8 mouse cellular contexts compared by ENCODE assay signal in genomic region chr19:46937173-46937572, GRCm38 (mm10).
DNase-seq lines count a peak whose midpoint lies in the region; ATAC-seq and TF ChIP-seq lines count a peak whose summit lies in the region.

No protein-coding gene starts in this region.

- H3K4me1 ChIP-seq in hindbrain, embryonic 13.5 days (replicated peaks), result peaks cover 9% of the 10 kb centered on the region
- H3K4me1 ChIP-seq in hindbrain, embryonic 11.5 days (replicated peaks; ENCODE audit: control insufficient read depth, insufficient read depth, low read length), result no peaks in the 10 kb centered on the region
- H3K4me1 ChIP-seq in forebrain, embryonic 12.5 days, result peaks cover 12% of the 10 kb centered on the region
- H3K4me1 ChIP-seq in limb, embryonic 15.5 days, result peaks cover 7% of the 10 kb centered on the region

- H3K4me2 ChIP-seq in hindbrain, embryonic 13.5 days, result no peak overlapping the region
- no peak overlapping the region for H3K4me2 ChIP-seq in hindbrain, embryonic 11.5 days (replicated peaks; ENCODE audit: low read depth, low read length)
- H3K4me2 ChIP-seq in forebrain, embryonic 12.5 days, result no peak overlapping the region
- no peak overlapping the region for H3K4me2 ChIP-seq in limb, embryonic 15.5 days

- no peak overlapping the region for H3K9ac ChIP-seq in hindbrain, embryonic 13.5 days
- H3K9ac ChIP-seq in hindbrain, embryonic 11.5 days (ENCODE audit: low read depth, low read length), result no peak overlapping the region
- no peak overlapping the region for H3K9ac ChIP-seq in forebrain, embryonic 12.5 days
- H3K9ac ChIP-seq in limb, embryonic 15.5 days, result no peak overlapping the region

- no peak overlapping the region for H3K4me3 ChIP-seq in hindbrain, embryonic 13.5 days
- no peak overlapping the region for H3K4me3 ChIP-seq in hindbrain, embryonic 11.5 days (ENCODE audit: low read depth, low read length)
- no peak overlapping the region for H3K4me3 ChIP-seq in forebrain, embryonic 12.5 days (replicated peaks)
- no peak overlapping the region for H3K4me3 ChIP-seq in limb, embryonic 15.5 days

- no peak for TF ChIP-seq CTCF in brain, embryonic 14.5 days (IDR thresholded peaks at IDR 0.05; ENCODE audit: borderline replicate concordance, extremely low read depth, insufficient read depth, insufficient read length)

- no peak for DNase-seq in hindbrain, embryonic 11.5 days (ENCODE audit: low spot score)
- DNase-seq in brain, embryonic 14.5 days (ENCODE audit: low read depth), result peak; percentile 42
- DNase-seq in cerebellum, postnatal 10 days, result no peak
- DNase-seq in cerebellum, adult 11 months, result no peak
- DNase-seq in adrenal gland, adult 2 months, result no peak

- H3K36me3 ChIP-seq in hindbrain, embryonic 13.5 days, result 0 out of 2 replicates have a peak, but pooled peaks cover 5% of the 10 kb centered on the region
- H3K36me3 ChIP-seq in hindbrain, embryonic 11.5 days (ENCODE audit: control insufficient read depth, insufficient read depth, low read length), result no peaks in the 10 kb centered on the region
- 0 out of 2 replicates have a peak, but pooled peaks cover 3% of the 10 kb centered on the region for H3K36me3 ChIP-seq in forebrain, embryonic 12.5 days (replicated peaks)
- 0 out of 2 replicates have a peak, but pooled peaks cover 6% of the 10 kb centered on the region for H3K36me3 ChIP-seq in limb, embryonic 15.5 days

- no peak for TF ChIP-seq POLR2A in brain, embryonic 14.5 days (IDR thresholded peaks at IDR 0.05; ENCODE audit: borderline replicate concordance, extremely low read depth, insufficient read depth, insufficient read length, poor library complexity, severe bottlenecking)

- no peaks in the 10 kb centered on the region for H3K27me3 ChIP-seq in hindbrain, embryonic 13.5 days
- no peaks in the 10 kb centered on the region for H3K27me3 ChIP-seq in hindbrain, embryonic 11.5 days (ENCODE audit: control insufficient read depth, insufficient read depth, low read length)
- no peaks in the 10 kb centered on the region for H3K27me3 ChIP-seq in forebrain, embryonic 12.5 days
- no peaks in the 10 kb centered on the region for H3K27me3 ChIP-seq in limb, embryonic 15.5 days

- WGBS in hindbrain, embryonic 13.5 days, result 57% methylated on average over 6 of the region's 6 CpGs
- 56% methylated on average over 6 of the region's 6 CpGs for WGBS in hindbrain, embryonic 11.5 days
- 38% methylated on average over 6 of the region's 6 CpGs for WGBS in forebrain, embryonic 12.5 days
- WGBS in limb, embryonic 15.5 days, result 53% methylated on average over 6 of the region's 6 CpGs

- ATAC-seq in hindbrain, embryonic 13.5 days (ENCODE audit: low FRiP score), result no peak
- no peak for ATAC-seq in hindbrain, embryonic 11.5 days (ENCODE audit: low FRiP score)
- ATAC-seq in forebrain, embryonic 12.5 days (ENCODE audit: low FRiP score), result no peak
- ATAC-seq in limb, embryonic 15.5 days (ENCODE audit: insufficient number of reproducible peaks, low FRiP score, low TSS enrichment, low read depth), result no peak

- H3K9me3 ChIP-seq in hindbrain, embryonic 13.5 days, result no peaks in the 10 kb centered on the region
- no peaks in the 10 kb centered on the region for H3K9me3 ChIP-seq in hindbrain, embryonic 11.5 days (ENCODE audit: control insufficient read depth, low read length)
- no peaks in the 10 kb centered on the region for H3K9me3 ChIP-seq in forebrain, embryonic 12.5 days
- H3K9me3 ChIP-seq in limb, embryonic 15.5 days, result no peaks in the 10 kb centered on the region

- peak overlapping the region; percentile 58 for H3K27ac ChIP-seq in hindbrain, embryonic 13.5 days
- no peak overlapping the region for H3K27ac ChIP-seq in hindbrain, embryonic 11.5 days (ENCODE audit: low read depth, low read length)
- H3K27ac ChIP-seq in forebrain, embryonic 12.5 days, result peak overlapping the region; percentile 56
- peak overlapping the region; percentile 69 for H3K27ac ChIP-seq in limb, embryonic 15.5 days
